Comparison of ENCODE assay signal across 15 mouse cellular contexts in genomic region chr16:83021311-83021710, GRCm38 (mm10).
"Had no signal": no experiment of that assay in that cellular context is flagged by ENCODE, and none has a peak within 500 bp of the region (broad histone marks: within the 10 kb centered on the region; RNA-seq: fewer than 3 reads in every experiment).

No protein-coding gene starts in this region.

- H3K4me1 ChIP-seq: neural tube, embryonic 12.5 days; neural tube, embryonic 13.5 days; neural tube, embryonic 15.5 days; stomach, embryonic 15.5 days had no signal

- H3K27me3 ChIP-seq: neural tube, embryonic 12.5 days; neural tube, embryonic 13.5 days; neural tube, embryonic 15.5 days; stomach, embryonic 15.5 days had no signal

- H3K36me3 ChIP-seq: neural tube, embryonic 12.5 days; neural tube, embryonic 13.5 days; neural tube, embryonic 15.5 days; stomach, embryonic 15.5 days had no signal

- DNase-seq: retina, postnatal 1 day; right cerebral cortex, adult 18-20 months; right cerebral cortex, postnatal 25 days; right cerebral cortex, postnatal 4 days; spleen, adult 18-20 months; thymus, adult 18-20 months; thymus, adult 2 months; thymus, postnatal 14 days; thymus, postnatal 25 days; thymus, postnatal 36 days; thymus, postnatal 4 days had no signal

- H3K4me2 ChIP-seq: neural tube, embryonic 12.5 days; neural tube, embryonic 13.5 days; neural tube, embryonic 15.5 days; stomach, embryonic 15.5 days had no signal

- H3K9me3 ChIP-seq: neural tube, embryonic 12.5 days; neural tube, embryonic 13.5 days; neural tube, embryonic 15.5 days; stomach, embryonic 15.5 days had no signal

- H3K9ac ChIP-seq: neural tube, embryonic 12.5 days; neural tube, embryonic 13.5 days; neural tube, embryonic 15.5 days; stomach, embryonic 15.5 days had no signal

- H3K4me3 ChIP-seq: neural tube, embryonic 12.5 days; neural tube, embryonic 13.5 days; neural tube, embryonic 15.5 days; stomach, embryonic 15.5 days had no signal

- H3K27ac ChIP-seq: neural tube, embryonic 12.5 days; neural tube, embryonic 13.5 days; neural tube, embryonic 15.5 days; stomach, embryonic 15.5 days had no signal
